Mouse (Mus musculus): ENCODE data around the gene Clcn1. TPM values are rescaled to one million over a fixed set of nuclear protein-coding genes. Genes with fewer than 3 reads are reported as not detected.

Gene Clcn1
- polyA plus RNA-seq, 1 experiment from 2014 or later: not detected

- no peak for ATAC-seq
- TF ChIP-seq EP300 (IDR thresholded peaks at IDR 0.05): no peak
- TF ChIP-seq CTCF (IDR thresholded peaks at IDR 0.05): no peak
- Histone ChIP-seq H3K36me3 (ENCODE audit: insufficient read depth, low read length) (no peaks in the 10 kb centered on the region), H3K4me3 (ENCODE audit: low read depth, low read length) (no peak overlapping the region), H3K9me3 (ENCODE audit: low read length) (no peaks in the 10 kb centered on the region), H3K4me2 (replicated peaks; ENCODE audit: low read depth, low read length) (no peak overlapping the region), H3K27me3 (replicated peaks; ENCODE audit: insufficient read depth, low read length) (no peaks in the 10 kb centered on the region), H3K9ac (replicated peaks; ENCODE audit: low read depth) (no peak overlapping the region), H3K4me1 (ENCODE audit: insufficient read depth, low read depth, low read length) (no peaks in the 10 kb centered on the region), H3K27ac (ENCODE audit: low read length) (no peak overlapping the region)
- no peak for DNase-seq (ENCODE audit: low spot score)
- WGBS: 85% methylated on average over 3 of the region's 3 CpGs
Observed at GRCm38 (mm10) chr6:42330946-42331345, 44.5 kb downstream of the Clcn1 start.

GRCm38 (mm10) chr6:42339189-42339588 lies 52.7 kb downstream of the Clcn1 start:
- ATAC-seq (no peak), DNase-seq (ENCODE audit: low spot score) (no peak)
- no peaks in the 10 kb centered on the region for H3K36me3 ChIP-seq (ENCODE audit: insufficient read depth, low read length)
- no peaks in the 10 kb centered on the region for H3K4me1 ChIP-seq (ENCODE audit: insufficient read depth, low read depth, low read length)
- H3K9ac ChIP-seq (replicated peaks; ENCODE audit: low read depth): no peak overlapping the region
- 79% methylated on average over 2 of the region's 2 CpGs for WGBS
- H3K27ac ChIP-seq (ENCODE audit: low read length): no peak overlapping the region
- TF ChIP-seq CTCF (IDR thresholded peaks at IDR 0.05): no peak
- no peak for TF ChIP-seq EP300 (IDR thresholded peaks at IDR 0.05)
- H3K9me3 ChIP-seq (ENCODE audit: low read length): no peaks in the 10 kb centered on the region
- no peaks in the 10 kb centered on the region for H3K27me3 ChIP-seq (replicated peaks; ENCODE audit: insufficient read depth, low read length)
- H3K4me3 ChIP-seq (ENCODE audit: low read depth, low read length): no peak overlapping the region
- H3K4me2 ChIP-seq (replicated peaks; ENCODE audit: low read depth, low read length): no peak overlapping the region

GRCm38 (mm10) chr6:42339981-42340380 lies 53.5 kb downstream of the Clcn1 start:
- WGBS: 51% methylated on average over 5 of the region's 5 CpGs
- H3K36me3 ChIP-seq (ENCODE audit: insufficient read depth, low read length): no peaks in the 10 kb centered on the region
- no peaks in the 10 kb centered on the region for H3K9me3 ChIP-seq (ENCODE audit: low read length)
- no peak overlapping the region for H3K4me3 ChIP-seq (ENCODE audit: low read depth, low read length)
- DNase-seq (ENCODE audit: low spot score): peak; percentile 43
- H3K27me3 ChIP-seq (replicated peaks; ENCODE audit: insufficient read depth, low read length): no peaks in the 10 kb centered on the region
- H3K27ac ChIP-seq (ENCODE audit: low read length): no peak overlapping the region
- no peaks in the 10 kb centered on the region for H3K4me1 ChIP-seq (ENCODE audit: insufficient read depth, low read depth, low read length)
- H3K4me2 ChIP-seq (replicated peaks; ENCODE audit: low read depth, low read length): no peak overlapping the region
- ATAC-seq: peak; percentile 40; the same call in 1 of the 2 replicates
- TF ChIP-seq CTCF (IDR thresholded peaks at IDR 0.05) (no peak), EP300 (IDR thresholded peaks at IDR 0.05) (no peak)
- H3K9ac ChIP-seq (replicated peaks; ENCODE audit: low read depth): no peak overlapping the region

GRCm38 (mm10) chr6:42342171-42342570 lies 55.7 kb downstream of the Clcn1 start:
- Histone ChIP-seq H3K36me3 (ENCODE audit: insufficient read depth, low read length) (no peaks in the 10 kb centered on the region), H3K27me3 (replicated peaks; ENCODE audit: insufficient read depth, low read length) (no peaks in the 10 kb centered on the region), H3K9ac (replicated peaks; ENCODE audit: low read depth) (no peak overlapping the region), H3K4me1 (ENCODE audit: insufficient read depth, low read depth, low read length) (no peaks in the 10 kb centered on the region), H3K27ac (ENCODE audit: low read length) (no peak overlapping the region), H3K4me2 (replicated peaks; ENCODE audit: low read depth, low read length) (no peak overlapping the region), H3K9me3 (ENCODE audit: low read length) (no peaks in the 10 kb centered on the region), H3K4me3 (ENCODE audit: low read depth, low read length) (no peak overlapping the region)
- TF ChIP-seq CTCF (IDR thresholded peaks at IDR 0.05) (no peak), EP300 (IDR thresholded peaks at IDR 0.05) (no peak)
- 57% methylated on average over 1 of the region's 1 CpGs for WGBS
- ATAC-seq (no peak), DNase-seq (ENCODE audit: low spot score) (no peak)

- Histone ChIP-seq H3K9ac (replicated peaks; ENCODE audit: low read depth) (no peak overlapping the region), H3K27ac (ENCODE audit: low read length) (no peak overlapping the region), H3K36me3 (ENCODE audit: insufficient read depth, low read length) (no peaks in the 10 kb centered on the region), H3K27me3 (replicated peaks; ENCODE audit: insufficient read depth, low read length) (no peaks in the 10 kb centered on the region), H3K9me3 (ENCODE audit: low read length) (no peaks in the 10 kb centered on the region), H3K4me2 (replicated peaks; ENCODE audit: low read depth, low read length) (no peak overlapping the region), H3K4me3 (ENCODE audit: low read depth, low read length) (no peak overlapping the region), H3K4me1 (ENCODE audit: insufficient read depth, low read depth, low read length) (no peaks in the 10 kb centered on the region; the same call in 1 of the 2 replicates)
- 71% methylated on average over 9 of the region's 9 CpGs for WGBS
- DNase-seq (ENCODE audit: low spot score): no peak
- no peak for ATAC-seq
- no peak for TF ChIP-seq CTCF (IDR thresholded peaks at IDR 0.05)
- TF ChIP-seq EP300 (IDR thresholded peaks at IDR 0.05): no peak
Observed at GRCm38 (mm10) chr6:42343361-42344120, 57.1 kb downstream of the Clcn1 start.

- no peak for TF ChIP-seq EP300 (IDR thresholded peaks at IDR 0.05)
- no peak for TF ChIP-seq CTCF (IDR thresholded peaks at IDR 0.05)
- ATAC-seq (no peak), DNase-seq (ENCODE audit: low spot score) (no peak)
- no peak overlapping the region for H3K4me2 ChIP-seq (replicated peaks; ENCODE audit: low read depth, low read length)
- 67% methylated on average over 1 of the region's 1 CpGs for WGBS
- no peaks in the 10 kb centered on the region for H3K36me3 ChIP-seq (ENCODE audit: insufficient read depth, low read length)
- no peak overlapping the region for H3K27ac ChIP-seq (ENCODE audit: low read length)
- H3K9ac ChIP-seq (replicated peaks; ENCODE audit: low read depth): no peak overlapping the region
- H3K4me3 ChIP-seq (ENCODE audit: low read depth, low read length): no peak overlapping the region
- no peaks in the 10 kb centered on the region; the same call in 1 of the 2 replicates for H3K4me1 ChIP-seq (ENCODE audit: insufficient read depth, low read depth, low read length)
- H3K9me3 ChIP-seq (ENCODE audit: low read length): no peaks in the 10 kb centered on the region
- no peaks in the 10 kb centered on the region for H3K27me3 ChIP-seq (replicated peaks; ENCODE audit: insufficient read depth, low read length)
Observed at GRCm38 (mm10) chr6:42344255-42344654, 57.8 kb downstream of the Clcn1 start.
